Mouse (Mus musculus) megakaryocyte, adult 5-6 weeks (primary cell): ENCODE measurements around the gene Sdk1. TPM values are rescaled to one million over a fixed set of nuclear protein-coding genes. Genes with fewer than 3 reads are reported as not detected.

ENCODE experiments used
- ATAC-seq: 2 replicates; pipeline ENCODE4 v1.8.0; 2016; ENCODE audit warnings: mild to moderate bottlenecking, inconsistent platforms; ENCODE audit not compliant: poor library complexity, severe bottlenecking
- total RNA-seq, 2 experiments: library from RNA; stranded (forward) in 1 of 2; stranded (reverse) in 1 of 2; fragments of 153-499, 151-499 nt in 1 of 2; fragments of 221-1000, 200-1000 nt in 1 of 2; gene quantifications; 2 replicates each; pipeline versions ENCODE4 v1.2.3 to v1.2.4; 2015 to 2017

Gene Sdk1
- total RNA-seq, 2 experiments from 2014 or later, result 0.16 TPM; not detected in 1

- ATAC-seq, result no peak
These were observed 75.8 kb downstream of the Sdk1 start for GRCm38 (mm10) chr5:141317095-141317494.

- ATAC-seq, result no peak
These were observed 83.6 kb downstream of the Sdk1 start for GRCm38 (mm10) chr5:141324910-141325309.

- no peak for ATAC-seq
These were observed 103.1 kb downstream of the Sdk1 start for GRCm38 (mm10) chr5:141344376-141344775.

GRCm38 (mm10) chr5:141345476-141345875 lies 104.2 kb downstream of the Sdk1 start:
- ATAC-seq, result no peak

- no peak for ATAC-seq
These were observed 121.4 kb downstream of the Sdk1 start for GRCm38 (mm10) chr5:141362676-141363075.

- ATAC-seq, result no peak
These were observed 122.7 kb downstream of the Sdk1 start for GRCm38 (mm10) chr5:141363956-141364355.

GRCm38 (mm10) chr5:141368567-141368966 lies 127.3 kb downstream of the Sdk1 start:
- ATAC-seq, result no peak

- no peak for ATAC-seq
These were observed 133.5 kb downstream of the Sdk1 start for GRCm38 (mm10) chr5:141374797-141375196.

GRCm38 (mm10) chr5:141379836-141380773 lies 138.8 kb downstream of the Sdk1 start:
- ATAC-seq, result no peak

- no peak for ATAC-seq
These were observed 139.5 kb downstream of the Sdk1 start for GRCm38 (mm10) chr5:141380774-141381156.

GRCm38 (mm10) chr5:141381581-141381980 lies 140.3 kb downstream of the Sdk1 start:
- no peak for ATAC-seq

GRCm38 (mm10) chr5:141382246-141382835 lies 141.1 kb downstream of the Sdk1 start:
- ATAC-seq, result no peak

GRCm38 (mm10) chr5:141388451-141388850 lies 147.2 kb downstream of the Sdk1 start:
- ATAC-seq, result no peak

GRCm38 (mm10) chr5:141390541-141390940 lies 149.3 kb downstream of the Sdk1 start:
- ATAC-seq, result no peak

- no peak for ATAC-seq
These were observed 149.9 kb downstream of the Sdk1 start for GRCm38 (mm10) chr5:141391153-141391552.

- no peak for ATAC-seq
These were observed 152.6 kb downstream of the Sdk1 start for GRCm38 (mm10) chr5:141393846-141394245.

- no peak for ATAC-seq
These were observed 153.3 kb downstream of the Sdk1 start for GRCm38 (mm10) chr5:141394586-141394985.

- ATAC-seq, result no peak
These were observed 162.5 kb downstream of the Sdk1 start for GRCm38 (mm10) chr5:141403741-141404140.

GRCm38 (mm10) chr5:141404651-141405050 lies 163.4 kb downstream of the Sdk1 start:
- no peak for ATAC-seq

- ATAC-seq, result no peak
These were observed 165.6 kb downstream of the Sdk1 start for GRCm38 (mm10) chr5:141406926-141407325.

- no peak for ATAC-seq
These were observed 171.7 kb downstream of the Sdk1 start for GRCm38 (mm10) chr5:141413013-141413412.

- ATAC-seq, result no peak
These were observed 174.5 kb downstream of the Sdk1 start for GRCm38 (mm10) chr5:141415644-141416243.
